Mouse (Mus musculus) midbrain, embryonic 16.5 days (tissue): ENCODE measurements at regions not wholly inside any gene's neighbourhood (a gene's known extent, or its start where the extent isn't known, plus 50 kb on each side); places are given as distances from the start of the nearest gene placed in this dataset.

ENCODE experiments used
- ATAC-seq: fragments of 200-750 bp; cut with Nextera tagmentation; 2 replicates; pipeline ENCODE4 v1.8.0; 2017; ENCODE audit warnings: moderate TSS enrichment
- H3K27ac ChIP-seq: fragments of 300-500 bp; sonication (generic); 2 replicates; pipeline ENCODE4 v1.5.1; 2014; ENCODE audit warnings: mild to moderate bottlenecking, low read length, mixed read lengths
- H3K27me3 ChIP-seq: fragments of 300-500 bp; sonication (generic); 2 replicates; pipeline ENCODE4 v1.6.1; 2014; ENCODE audit warnings: low read depth, low read length, mixed read lengths; ENCODE audit not compliant: control insufficient read depth, insufficient read depth
- H3K36me3 ChIP-seq: fragments of 300-500 bp; sonication (generic); 2 replicates; pipeline ENCODE4 v1.6.1; 2014; ENCODE audit warnings: mild to moderate bottlenecking, low read length, moderate library complexity, mixed read lengths; ENCODE audit not compliant: control insufficient read depth, insufficient read depth
- H3K4me1 ChIP-seq: fragments of 300-500 bp; sonication (generic); 2 replicates; pipeline ENCODE4 v1.6.1; 2014; ENCODE audit warnings: mild to moderate bottlenecking, low read length, mixed read lengths; ENCODE audit not compliant: control insufficient read depth, insufficient read depth
- H3K4me2 ChIP-seq: fragments of 300-500 bp; sonication (generic); 2 replicates; pipeline ENCODE4 v1.6.1; 2014; ENCODE audit warnings: mild to moderate bottlenecking, low read length, mixed read lengths
- H3K4me3 ChIP-seq: fragments of 300-500 bp; sonication (generic); 2 replicates; pipeline ENCODE4 v1.5.1; 2014; ENCODE audit warnings: low read depth, mild to moderate bottlenecking, low read length, moderate library complexity, mixed read lengths
- H3K9ac ChIP-seq: fragments of 300-500 bp; sonication (generic); 2 replicates; pipeline ENCODE4 v1.6.1; 2014; ENCODE audit warnings: low read depth, low read length, mixed read lengths
- H3K9me3 ChIP-seq: fragments of 300-500 bp; sonication (generic); replicated peaks from 2 replicates; pipeline ENCODE4 v1.6.1; 2014; ENCODE audit warnings: mild to moderate bottlenecking, low read length, mixed read lengths; ENCODE audit not compliant: control insufficient read depth, poor library complexity, severe bottlenecking
- WGBS: fragments of 180-500 bp; shearing (Covaris S2); extraction: QIAGEN DNeasy Blood & Tissue Kit; methylation state at CpG from one replicate; pipeline ENCODE4 v1.1.7; 2014; 5-methylcytosine and 5-hydroxymethylcytosine counted together

- Histone ChIP-seq H3K9me3 (peaks cover 4% of the 10 kb centered on the region; the same call in 1 of the 2 replicates), H3K4me2 (no peak overlapping the region), H3K4me1 (no peaks in the 10 kb centered on the region), H3K27me3 (no peaks in the 10 kb centered on the region), H3K27ac (no peak overlapping the region), H3K4me3 (no peak overlapping the region), H3K9ac (no peak overlapping the region), H3K36me3 (no peaks in the 10 kb centered on the region)
- WGBS: 76% methylated on average over 6 of the region's 6 CpGs
- ATAC-seq: no peak
Observed at GRCm38 (mm10) chr1:120910801-120911200, 308.6 kb downstream of the En1 start.

GRCm38 (mm10) chr1:120911962-120912670, 309.9 kb downstream of the En1 start:
- no peaks in the 10 kb centered on the region for H3K36me3 ChIP-seq
- no peak for ATAC-seq
- no peak overlapping the region for H3K27ac ChIP-seq
- 38% methylated on average over 8 of the region's 8 CpGs for WGBS
- H3K4me2 ChIP-seq: no peak overlapping the region
- H3K27me3 ChIP-seq: no peaks in the 10 kb centered on the region
- H3K9ac ChIP-seq: no peak overlapping the region
- no peaks in the 10 kb centered on the region for H3K4me1 ChIP-seq
- H3K9me3 ChIP-seq: peaks cover 4% of the 10 kb centered on the region; the same call in 1 of the 2 replicates
- H3K4me3 ChIP-seq: no peak overlapping the region

- WGBS: 88% methylated on average over 3 of the region's 3 CpGs
- Histone ChIP-seq H3K9me3 (no peaks in the 10 kb centered on the region), H3K4me1 (no peaks in the 10 kb centered on the region), H3K9ac (no peak overlapping the region), H3K27me3 (no peaks in the 10 kb centered on the region), H3K27ac (no peak overlapping the region), H3K4me3 (no peak overlapping the region), H3K36me3 (no peaks in the 10 kb centered on the region), H3K4me2 (no peak overlapping the region)
- no peak for ATAC-seq
Observed at GRCm38 (mm10) chr1:120921540-120921939, 319.3 kb downstream of the En1 start.

GRCm38 (mm10) chr1:120925271-120925670, 323.1 kb downstream of the En1 start:
- Histone ChIP-seq H3K4me3 (no peak overlapping the region), H3K4me2 (no peak overlapping the region), H3K27ac (no peak overlapping the region), H3K9me3 (no peaks in the 10 kb centered on the region), H3K27me3 (no peaks in the 10 kb centered on the region), H3K36me3 (no peaks in the 10 kb centered on the region), H3K9ac (no peak overlapping the region), H3K4me1 (no peaks in the 10 kb centered on the region)
- WGBS: 89% methylated on average over 3 of the region's 3 CpGs
- no peak for ATAC-seq

GRCm38 (mm10) chr1:120930141-120930540, 327.9 kb downstream of the En1 start:
- 81% methylated on average over 7 of the region's 7 CpGs for WGBS
- no peak for ATAC-seq
- no peak overlapping the region for H3K27ac ChIP-seq

GRCm38 (mm10) chr1:120935321-120935720, 333.1 kb downstream of the En1 start:
- H3K9ac ChIP-seq: no peak overlapping the region
- no peak for ATAC-seq
- H3K4me1 ChIP-seq: no peaks in the 10 kb centered on the region
- no peak overlapping the region for H3K27ac ChIP-seq
- no peak overlapping the region for H3K4me2 ChIP-seq
- no peak overlapping the region for H3K4me3 ChIP-seq
- no peaks in the 10 kb centered on the region for H3K27me3 ChIP-seq
- H3K36me3 ChIP-seq: no peaks in the 10 kb centered on the region
- 83% methylated on average over 3 of the region's 3 CpGs for WGBS
- H3K9me3 ChIP-seq: no peaks in the 10 kb centered on the region

More at GRCm38 (mm10) chr1:120930141-120930540, 327.9 kb downstream of the En1 start:
- Histone ChIP-seq H3K4me2 (no peak overlapping the region), H3K9ac (no peak overlapping the region), H3K4me1 (no peaks in the 10 kb centered on the region), H3K27me3 (no peaks in the 10 kb centered on the region), H3K36me3 (no peaks in the 10 kb centered on the region), H3K4me3 (no peak overlapping the region), H3K9me3 (no peaks in the 10 kb centered on the region)

GRCm38 (mm10) chr1:120943711-120944110, 341.5 kb downstream of the En1 start:
- no peak for ATAC-seq
- Histone ChIP-seq H3K27ac (no peak overlapping the region), H3K27me3 (no peaks in the 10 kb centered on the region), H3K4me2 (no peak overlapping the region), H3K36me3 (no peaks in the 10 kb centered on the region), H3K9ac (no peak overlapping the region), H3K4me1 (no peaks in the 10 kb centered on the region), H3K9me3 (no peaks in the 10 kb centered on the region), H3K4me3 (no peak overlapping the region)
- whole genome bisulfite sequencing: 88% methylated on average over 4 of the region's 4 CpGs

- no peak for ATAC-seq
- Histone ChIP-seq H3K27me3 (no peaks in the 10 kb centered on the region), H3K4me1 (no peaks in the 10 kb centered on the region), H3K9me3 (no peaks in the 10 kb centered on the region), H3K9ac (no peak overlapping the region), H3K36me3 (no peaks in the 10 kb centered on the region), H3K27ac (no peak overlapping the region), H3K4me3 (no peak overlapping the region), H3K4me2 (no peak overlapping the region)
- WGBS: 90% methylated on average over 4 of the region's 4 CpGs
Observed at GRCm38 (mm10) chr1:120946349-120946748, 344.1 kb downstream of the En1 start.

- H3K4me2 ChIP-seq: no peak overlapping the region
- ATAC-seq: no peak
- H3K27ac ChIP-seq: no peak overlapping the region
- 48% methylated on average over 1 of the region's 1 CpGs for WGBS
- H3K27me3 ChIP-seq: 0 out of 2 replicates have a peak, but pooled peaks cover 5% of the 10 kb centered on the region
- H3K4me3 ChIP-seq: no peak overlapping the region
- H3K9ac ChIP-seq: no peak overlapping the region
- H3K4me1 ChIP-seq: peaks cover 3% of the 10 kb centered on the region; the same call in 1 of the 2 replicates
- no peaks in the 10 kb centered on the region for H3K36me3 ChIP-seq
- H3K9me3 ChIP-seq: no peaks in the 10 kb centered on the region
Observed at GRCm38 (mm10) chr1:120961235-120961634, 359.0 kb downstream of the En1 start.
